Mouse (Mus musculus): Measurements from ENCODE around the gene Cfap45. TPM values are rescaled to one million over a fixed set of nuclear protein-coding genes. Genes with fewer than 3 reads are reported as not detected.
A peak's percentile ranks its signal among the peaks of the same experiment; 100 is the strongest.

Cfap45 gene
- polyA plus RNA-seq, 1 experiment, result 0.20 TPM

- no peaks in the 10 kb centered on the region for H3K27me3 ChIP-seq (ENCODE audit: control insufficient read depth, insufficient read depth, low read length)
- H3K27ac ChIP-seq (ENCODE audit: insufficient read depth, low read length), result no peak overlapping the region
- TF ChIP-seq CTCF (IDR thresholded peaks at IDR 0.05; ENCODE audit: extremely low read depth, insufficient read depth, insufficient read length, insufficient replicate concordance) (no peak), POLR2A (IDR thresholded peaks at IDR 0.05; ENCODE audit: low read depth, low read length) (no peak)
- WGBS, result 95% methylated on average over 8 of the region's 8 CpGs
- H3K4me3 ChIP-seq (ENCODE audit: extremely low read depth, insufficient read depth, insufficient read length), result no peak overlapping the region
- DNase-seq (ENCODE audit: low read depth in 1 of 2, low spot score in 2 of 2), result no peak
- no peaks in the 10 kb centered on the region for H3K36me3 ChIP-seq (ENCODE audit: control insufficient read depth, insufficient read depth, low read length)
- no peaks in the 10 kb centered on the region; the same call in 1 of the 2 replicates for H3K4me1 ChIP-seq (ENCODE audit: control insufficient read depth, insufficient read depth, insufficient read length)
Observed at GRCm38 (mm10) chr1:172492047-172492446, 28.6 kb upstream of the Cfap45 start.

GRCm38 (mm10) chr1:172493516-172493915, 27.1 kb upstream of the Cfap45 start:
- no peak for TF ChIP-seq POLR2A (IDR thresholded peaks at IDR 0.05; ENCODE audit: low read depth, low read length)
- TF ChIP-seq CTCF (IDR thresholded peaks at IDR 0.05; ENCODE audit: extremely low read depth, insufficient read depth, insufficient read length, insufficient replicate concordance), result no peak
- Histone ChIP-seq H3K4me3 (ENCODE audit: extremely low read depth, insufficient read depth, insufficient read length) (no peak overlapping the region), H3K27ac (ENCODE audit: insufficient read depth, low read length) (no peak overlapping the region), H3K27me3 (ENCODE audit: control insufficient read depth, insufficient read depth, low read length) (no peaks in the 10 kb centered on the region), H3K4me1 (ENCODE audit: control insufficient read depth, insufficient read depth, insufficient read length) (no peaks in the 10 kb centered on the region; the same call in 1 of the 2 replicates), H3K36me3 (ENCODE audit: control insufficient read depth, insufficient read depth, low read length) (no peaks in the 10 kb centered on the region)
- WGBS, result 49% methylated on average over 6 of the region's 6 CpGs
- no peak for DNase-seq (ENCODE audit: low read depth in 1 of 2, low spot score in 2 of 2)

- no peak for DNase-seq (ENCODE audit: low read depth in 1 of 2, low spot score in 2 of 2)
- WGBS, result 88% methylated on average over 17 of the region's 17 CpGs
- no peaks in the 10 kb centered on the region; the same call in 1 of the 2 replicates for H3K4me1 ChIP-seq (ENCODE audit: control insufficient read depth, insufficient read depth, insufficient read length)
- no peak overlapping the region for H3K27ac ChIP-seq (ENCODE audit: insufficient read depth, low read length)
- no peaks in the 10 kb centered on the region for H3K27me3 ChIP-seq (ENCODE audit: control insufficient read depth, insufficient read depth, low read length)
- H3K36me3 ChIP-seq (ENCODE audit: control insufficient read depth, insufficient read depth, low read length), result no peaks in the 10 kb centered on the region
- TF ChIP-seq POLR2A (IDR thresholded peaks at IDR 0.05; ENCODE audit: low read depth, low read length), result no peak
- TF ChIP-seq CTCF (IDR thresholded peaks at IDR 0.05; ENCODE audit: extremely low read depth, insufficient read depth, insufficient read length, insufficient replicate concordance), result no peak
- no peak overlapping the region for H3K4me3 ChIP-seq (ENCODE audit: extremely low read depth, insufficient read depth, insufficient read length)
Observed at GRCm38 (mm10) chr1:172496030-172496429, 24.6 kb upstream of the Cfap45 start.

- WGBS, result 48% methylated on average over 9 of the region's 10 CpGs
- Histone ChIP-seq H3K27ac (ENCODE audit: insufficient read depth, low read length) (no peak overlapping the region), H3K36me3 (ENCODE audit: control insufficient read depth, insufficient read depth, low read length) (no peaks in the 10 kb centered on the region), H3K4me3 (ENCODE audit: extremely low read depth, insufficient read depth, insufficient read length) (no peak overlapping the region), H3K27me3 (ENCODE audit: control insufficient read depth, insufficient read depth, low read length) (no peaks in the 10 kb centered on the region), H3K4me1 (ENCODE audit: control insufficient read depth, insufficient read depth, insufficient read length) (peaks cover 9% of the 10 kb centered on the region; the same call in 1 of the 2 replicates)
- DNase-seq (ENCODE audit: low read depth in 1 of 2, low spot score in 2 of 2), result no peak
- TF ChIP-seq CTCF (IDR thresholded peaks at IDR 0.05; ENCODE audit: extremely low read depth, insufficient read depth, insufficient read length, insufficient replicate concordance) (no peak), POLR2A (IDR thresholded peaks at IDR 0.05; ENCODE audit: low read depth, low read length) (no peak)
Observed at GRCm38 (mm10) chr1:172497428-172497827, 23.2 kb upstream of the Cfap45 start.

- DNase-seq (ENCODE audit: low read depth in 1 of 2, low spot score in 2 of 2), result peak in 1 of 2 experiments; percentile 73
- peak; percentile 88 for TF ChIP-seq POLR2A (IDR thresholded peaks at IDR 0.05; ENCODE audit: low read depth, low read length)
- no peak for TF ChIP-seq CTCF (IDR thresholded peaks at IDR 0.05; ENCODE audit: extremely low read depth, insufficient read depth, insufficient read length, insufficient replicate concordance)
- WGBS, result 2% methylated on average over 30 of the region's 30 CpGs
Observed at GRCm38 (mm10) chr1:172499765-172500441, 20.7 kb upstream of the Cfap45 start, which contains the start of gene Tagln2. Tagln2 (plus strand) TSS chr1:172500047.

GRCm38 (mm10) chr1:172500451-172501370, 19.9 kb upstream of the Cfap45 start:
- TF ChIP-seq POLR2A (IDR thresholded peaks at IDR 0.05; ENCODE audit: low read depth, low read length), result no peak
- TF ChIP-seq CTCF (IDR thresholded peaks at IDR 0.05; ENCODE audit: extremely low read depth, insufficient read depth, insufficient read length, insufficient replicate concordance), result no peak
- no peaks in the 10 kb centered on the region for H3K27me3 ChIP-seq (ENCODE audit: control insufficient read depth, insufficient read depth, low read length)
- peak overlapping the region; percentile 77 for H3K4me3 ChIP-seq (ENCODE audit: extremely low read depth, insufficient read depth, insufficient read length)
- H3K4me1 ChIP-seq (ENCODE audit: control insufficient read depth, insufficient read depth, insufficient read length), result peaks cover 22% of the 10 kb centered on the region; the same call in 1 of the 2 replicates
- H3K36me3 ChIP-seq (ENCODE audit: control insufficient read depth, insufficient read depth, low read length), result peaks cover 9% of the 10 kb centered on the region
- peak in 1 of 2 experiments; percentile 44 for DNase-seq (ENCODE audit: low read depth in 1 of 2, low spot score in 2 of 2)
- under 1% methylated on average over 55 of the region's 56 CpGs for WGBS
- H3K27ac ChIP-seq (ENCODE audit: insufficient read depth, low read length), result peak overlapping the region; percentile 76

More at GRCm38 (mm10) chr1:172499765-172500441, 20.7 kb upstream of the Cfap45 start, which contains the start of gene Tagln2:
- Histone ChIP-seq H3K4me1 (ENCODE audit: control insufficient read depth, insufficient read depth, insufficient read length) (peaks cover 22% of the 10 kb centered on the region; the same call in 1 of the 2 replicates), H3K36me3 (ENCODE audit: control insufficient read depth, insufficient read depth, low read length) (peaks cover 2% of the 10 kb centered on the region; the same call in 1 of the 2 replicates), H3K27me3 (ENCODE audit: control insufficient read depth, insufficient read depth, low read length) (no peaks in the 10 kb centered on the region), H3K27ac (ENCODE audit: insufficient read depth, low read length) (peak within 1 kb of the TSS; percentile 76), H3K4me3 (ENCODE audit: extremely low read depth, insufficient read depth, insufficient read length) (peak within 1 kb of the TSS; percentile 77)
